Mouse (Mus musculus): ENCODE measurements at regions not wholly inside any gene's neighbourhood (a gene's known extent, or its start where the extent isn't known, plus 50 kb on each side); places are given as distances from the start of the nearest gene placed in this dataset.
A peak's percentile ranks its signal among the peaks of the same experiment; 100 is the strongest.

GRCm38 (mm10) chr4:125324495-125324894 is 166.0 kb upstream of the Grik3 start:
- Histone ChIP-seq H3K9me3 (replicated peaks) (no peaks in the 10 kb centered on the region), H3K4me1 (no peaks in the 10 kb centered on the region), H3K36me3 (no peaks in the 10 kb centered on the region), H3K27me3 (no peaks in the 10 kb centered on the region), H3K9ac (no peak overlapping the region), H3K4me3 (no peak overlapping the region), H3K4me2 (replicated peaks) (no peak overlapping the region), H3K27ac (no peak overlapping the region)
- 78% methylated on average over 3 of the region's 3 CpGs for WGBS
- no peak for ATAC-seq (ENCODE audit: low FRiP score)

- 43% methylated on average over 5 of the region's 5 CpGs for WGBS
Observed at GRCm38 (mm10) chr4:125319343-125319742, 171.2 kb upstream of the Grik3 start.

GRCm38 (mm10) chr4:125318293-125318692 is 172.2 kb upstream of the Grik3 start:
- H3K4me2 ChIP-seq (replicated peaks), result no peak overlapping the region
- H3K27me3 ChIP-seq, result peaks cover 10% of the 10 kb centered on the region; the same call in 1 of the 2 replicates
- H3K9me3 ChIP-seq (replicated peaks), result no peaks in the 10 kb centered on the region
- 49% methylated on average over 8 of the region's 8 CpGs for WGBS
- no peak overlapping the region for H3K4me3 ChIP-seq
- H3K36me3 ChIP-seq, result no peaks in the 10 kb centered on the region
- H3K9ac ChIP-seq, result no peak overlapping the region
- no peak for ATAC-seq (ENCODE audit: low FRiP score)
- H3K4me1 ChIP-seq, result peaks cover 24% of the 10 kb centered on the region
- no peak overlapping the region for H3K27ac ChIP-seq

More at GRCm38 (mm10) chr4:125319343-125319742, 171.2 kb upstream of the Grik3 start:
- H3K27ac ChIP-seq, result no peak overlapping the region
- H3K4me3 ChIP-seq, result no peak overlapping the region
- no peak overlapping the region for H3K4me2 ChIP-seq (replicated peaks)
- H3K9me3 ChIP-seq (replicated peaks), result no peaks in the 10 kb centered on the region
- H3K9ac ChIP-seq, result no peak overlapping the region
- no peaks in the 10 kb centered on the region for H3K36me3 ChIP-seq
- H3K4me1 ChIP-seq, result peaks cover 19% of the 10 kb centered on the region
- H3K27me3 ChIP-seq, result peaks cover 10% of the 10 kb centered on the region; the same call in 1 of the 2 replicates
- no peak for ATAC-seq (ENCODE audit: low FRiP score)

GRCm38 (mm10) chr4:125316876-125317275 is 173.6 kb upstream of the Grik3 start:
- Histone ChIP-seq H3K9me3 (replicated peaks) (no peaks in the 10 kb centered on the region), H3K36me3 (no peaks in the 10 kb centered on the region), H3K9ac (no peak overlapping the region), H3K4me3 (no peak overlapping the region), H3K4me1 (peaks cover 28% of the 10 kb centered on the region), H3K4me2 (replicated peaks) (no peak overlapping the region), H3K27ac (no peak overlapping the region), H3K27me3 (peaks cover 10% of the 10 kb centered on the region; the same call in 1 of the 2 replicates)
- 82% methylated on average over 3 of the region's 3 CpGs for WGBS
- ATAC-seq (ENCODE audit: low FRiP score), result no peak

GRCm38 (mm10) chr4:125315818-125316217 is 174.7 kb upstream of the Grik3 start:
- Histone ChIP-seq H3K27ac (no peak overlapping the region), H3K4me1 (peaks cover 28% of the 10 kb centered on the region)
- peak; percentile 79 for ATAC-seq (ENCODE audit: low FRiP score)

GRCm38 (mm10) chr4:125313892-125314291 is 176.6 kb upstream of the Grik3 start:
- Histone ChIP-seq H3K36me3 (no peaks in the 10 kb centered on the region), H3K4me1 (peaks cover 24% of the 10 kb centered on the region), H3K9me3 (replicated peaks) (no peaks in the 10 kb centered on the region), H3K27ac (no peak overlapping the region), H3K9ac (no peak overlapping the region), H3K4me2 (replicated peaks) (no peak overlapping the region), H3K27me3 (peaks cover 15% of the 10 kb centered on the region; the same call in 1 of the 2 replicates), H3K4me3 (no peak overlapping the region)
- ATAC-seq (ENCODE audit: low FRiP score), result no peak
- 80% methylated on average over 3 of the region's 3 CpGs for WGBS

More at GRCm38 (mm10) chr4:125315818-125316217, 174.7 kb upstream of the Grik3 start:
- no peaks in the 10 kb centered on the region for H3K9me3 ChIP-seq (replicated peaks)
- peaks cover 15% of the 10 kb centered on the region; the same call in 1 of the 2 replicates for H3K27me3 ChIP-seq
- WGBS, result 17% methylated on average over 6 of the region's 6 CpGs
- H3K4me2 ChIP-seq (replicated peaks), result no peak overlapping the region
- H3K9ac ChIP-seq, result no peak overlapping the region
- H3K4me3 ChIP-seq, result no peak overlapping the region
- no peaks in the 10 kb centered on the region for H3K36me3 ChIP-seq

GRCm38 (mm10) chr4:125313252-125313651 is 177.2 kb upstream of the Grik3 start:
- Histone ChIP-seq H3K36me3 (no peaks in the 10 kb centered on the region), H3K4me3 (no peak overlapping the region), H3K27ac (no peak overlapping the region), H3K4me1 (peaks cover 24% of the 10 kb centered on the region), H3K9ac (no peak overlapping the region), H3K9me3 (replicated peaks) (no peaks in the 10 kb centered on the region), H3K27me3 (peaks cover 15% of the 10 kb centered on the region; the same call in 1 of the 2 replicates), H3K4me2 (replicated peaks) (no peak overlapping the region)
- no peak for ATAC-seq (ENCODE audit: low FRiP score)
- 4% methylated on average over 11 of the region's 11 CpGs for WGBS

GRCm38 (mm10) chr4:125308171-125308570 is 180.5 kb upstream of the Zc3h12a start:
- no peaks in the 10 kb centered on the region for H3K9me3 ChIP-seq (replicated peaks)
- no peak overlapping the region for H3K9ac ChIP-seq
- H3K36me3 ChIP-seq, result no peaks in the 10 kb centered on the region
- ATAC-seq (ENCODE audit: low FRiP score), result no peak
- WGBS, result 56% methylated on average over 8 of the region's 8 CpGs
- H3K4me1 ChIP-seq, result peaks cover 3% of the 10 kb centered on the region
- H3K27me3 ChIP-seq, result 0 out of 2 replicates have a peak, but pooled peaks cover 7% of the 10 kb centered on the region
- H3K27ac ChIP-seq, result no peak overlapping the region
- H3K4me2 ChIP-seq (replicated peaks), result no peak overlapping the region
- no peak overlapping the region for H3K4me3 ChIP-seq

GRCm38 (mm10) chr4:125305766-125306165 is 178.1 kb upstream of the Zc3h12a start:
- no peak overlapping the region for H3K4me2 ChIP-seq (replicated peaks)
- H3K9me3 ChIP-seq (replicated peaks), result no peaks in the 10 kb centered on the region
- ATAC-seq (ENCODE audit: low FRiP score), result no peak
- no peaks in the 10 kb centered on the region for H3K36me3 ChIP-seq
- H3K4me1 ChIP-seq, result 0 out of 2 replicates have a peak, but pooled peaks cover 4% of the 10 kb centered on the region
- H3K4me3 ChIP-seq, result no peak overlapping the region
- 78% methylated on average over 6 of the region's 6 CpGs for WGBS
- H3K27ac ChIP-seq, result no peak overlapping the region
- peaks cover 6% of the 10 kb centered on the region for H3K27me3 ChIP-seq
- H3K9ac ChIP-seq, result no peak overlapping the region

- Histone ChIP-seq H3K4me3 (no peak overlapping the region), H3K9me3 (replicated peaks) (no peaks in the 10 kb centered on the region), H3K4me2 (replicated peaks) (no peak overlapping the region), H3K36me3 (no peaks in the 10 kb centered on the region), H3K27me3 (peaks cover 15% of the 10 kb centered on the region), H3K4me1 (0 out of 2 replicates have a peak, but pooled peaks cover 4% of the 10 kb centered on the region), H3K9ac (no peak overlapping the region), H3K27ac (no peak overlapping the region)
- no peak for ATAC-seq (ENCODE audit: low FRiP score)
- WGBS, result 69% methylated on average over 7 of the region's 7 CpGs
Observed at GRCm38 (mm10) chr4:125302660-125303059, 175.0 kb upstream of the Zc3h12a start.

GRCm38 (mm10) chr4:125300503-125301457 is 173.1 kb upstream of the Zc3h12a start:
- Histone ChIP-seq H3K27me3 (peaks cover 13% of the 10 kb centered on the region), H3K36me3 (no peaks in the 10 kb centered on the region), H3K27ac (no peak overlapping the region; the same call in 1 of the 2 replicates), H3K4me2 (replicated peaks) (peak overlapping the region; percentile 34), H3K9me3 (replicated peaks) (no peaks in the 10 kb centered on the region), H3K4me3 (no peak overlapping the region), H3K9ac (no peak overlapping the region), H3K4me1 (0 out of 2 replicates have a peak, but pooled peaks cover 4% of the 10 kb centered on the region)
- WGBS, result 21% methylated on average over 33 of the region's 33 CpGs
- ATAC-seq (ENCODE audit: low FRiP score), result 0 out of 2 replicates have a peak, but pooled peaks have one; percentile 40

- Histone ChIP-seq H3K36me3 (no peaks in the 10 kb centered on the region), H3K4me2 (replicated peaks) (no peak overlapping the region), H3K4me1 (peaks cover 14% of the 10 kb centered on the region), H3K27me3 (peaks cover 8% of the 10 kb centered on the region; the same call in 1 of the 2 replicates), H3K27ac (no peak overlapping the region), H3K9ac (no peak overlapping the region), H3K9me3 (replicated peaks) (peaks cover 5% of the 10 kb centered on the region; the same call in 1 of the 2 replicates), H3K4me3 (no peak overlapping the region)
- no peak for ATAC-seq (ENCODE audit: low FRiP score)
- WGBS, result 86% methylated on average over 6 of the region's 6 CpGs
Observed at GRCm38 (mm10) chr4:125290761-125291160, 163.1 kb upstream of the Zc3h12a start.
